Mouse (Mus musculus) neural tube, embryonic 11.5 days (tissue): ENCODE data around the gene Gm21970. TPM values are rescaled to one million over a fixed set of nuclear protein-coding genes. Genes with fewer than 3 reads are reported as not detected.
"Not testable (repeated sequence)": the region's sequence is repeated elsewhere in the genome, so short reads cannot be mapped to it uniquely, and the experiment has no call there.

Experiments
- ATAC-seq: fragments of 200-750 bp; cut with Nextera tagmentation; 2 replicates; pipeline ENCODE4 v1.8.0; 2017; ENCODE audit warnings: moderate number of reproducible peaks, mild to moderate bottlenecking, moderate TSS enrichment, moderate library complexity; ENCODE audit not compliant: insufficient read depth, low FRiP score, low TSS enrichment
- DNase-seq: peaks from one replicate; pipeline ENCODE4 v3.0.0-alpha.2; 2015; ENCODE audit warnings: low spot score
- H3K27ac ChIP-seq: fragments of 300-500 bp; sonication (generic); 2 replicates; pipeline ENCODE4 v1.5.1; 2014; ENCODE audit warnings: low read depth, mild to moderate bottlenecking, low read length
- H3K27me3 ChIP-seq: fragments of 300-500 bp; sonication (generic); 2 replicates; pipeline ENCODE4 v1.6.1; 2014; ENCODE audit warnings: mild to moderate bottlenecking, low read length, mixed read lengths; ENCODE audit not compliant: control insufficient read depth, insufficient read depth
- H3K36me3 ChIP-seq: fragments of 300-500 bp; sonication (generic); 2 replicates; pipeline ENCODE4 v1.6.1; 2014; ENCODE audit warnings: mild to moderate bottlenecking, low read length, moderate library complexity, mixed read lengths; ENCODE audit not compliant: control insufficient read depth, insufficient read depth
- H3K4me1 ChIP-seq: fragments of 300-500 bp; sonication (generic); 2 replicates; pipeline ENCODE4 v1.6.1; 2014; ENCODE audit warnings: low read length, mixed read lengths; ENCODE audit not compliant: control insufficient read depth, insufficient read depth
- H3K4me2 ChIP-seq: fragments of 300-500 bp; sonication (generic); 2 replicates; pipeline ENCODE4 v1.6.1; 2014; ENCODE audit warnings: low read depth, mild to moderate bottlenecking, moderate library complexity
- H3K4me3 ChIP-seq: fragments of 300-500 bp; sonication (generic); 2 replicates; pipeline ENCODE4 v1.5.1; 2014; ENCODE audit warnings: low read depth, low read length
- H3K9ac ChIP-seq: fragments of 300-500 bp; sonication (generic); 2 replicates; pipeline ENCODE4 v1.6.1; 2014; ENCODE audit warnings: mild to moderate bottlenecking, low read length
- H3K9me3 ChIP-seq: fragments of 300-500 bp; sonication (generic); 2 replicates; pipeline ENCODE4 v1.6.1; 2016; ENCODE audit warnings: low read length; ENCODE audit not compliant: control insufficient read depth
- WGBS: fragments of 180-500 bp; shearing (Covaris S2); extraction: QIAGEN DNeasy Blood & Tissue Kit; methylation state at CpG from one replicate; pipeline ENCODE4 v1.1.7; 2014; 5-methylcytosine and 5-hydroxymethylcytosine counted together
- polyA plus RNA-seq: library from polyadenylated mRNA; unstranded; fragments of >200 nt; fragmentation: Nextera tagmentation; extraction: Ambion mirVana; gene quantifications from 2 replicates; pipeline ENCODE4 v1.2.1, GENCODE M21; 2014

The Gm21970 gene
- polyA plus RNA-seq, 1 experiment from 2014 or later, result not detected

- Histone ChIP-seq H3K36me3 (no peaks in the 10 kb centered on the region), H3K27me3 (no peaks in the 10 kb centered on the region), H3K9me3 (no peaks in the 10 kb centered on the region), H3K27ac (no peak overlapping the region), H3K4me3 (no peak overlapping the region), H3K4me2 (no peak overlapping the region), H3K9ac (no peak overlapping the region), H3K4me1 (peaks cover 3% of the 10 kb centered on the region; the same call in 1 of the 2 replicates)
- ATAC-seq, result no peak
- 35% methylated on average over 5 of the region's 5 CpGs for WGBS
- DNase-seq, result no peak
Observed at GRCm38 (mm10) chr16:91432720-91433328, 41.3 kb downstream of the Gm21970 start.

GRCm38 (mm10) chr16:91433329-91433933 lies 41.9 kb downstream of the Gm21970 start:
- Histone ChIP-seq H3K4me2 (no peak overlapping the region), H3K27me3 (no peaks in the 10 kb centered on the region), H3K27ac (no peak overlapping the region), H3K4me3 (no peak overlapping the region), H3K36me3 (no peaks in the 10 kb centered on the region), H3K9ac (no peak overlapping the region), H3K4me1 (peaks cover 3% of the 10 kb centered on the region; the same call in 1 of the 2 replicates), H3K9me3 (no peaks in the 10 kb centered on the region)
- WGBS, result 50% methylated on average over 8 of the region's 8 CpGs
- ATAC-seq (no peak), DNase-seq (no peak)

- DNase-seq, result no peak
- Histone ChIP-seq H3K4me1 (peaks cover 3% of the 10 kb centered on the region; the same call in 1 of the 2 replicates), H3K9me3 (no peaks in the 10 kb centered on the region), H3K27me3 (no peaks in the 10 kb centered on the region), H3K27ac (no peak overlapping the region), H3K4me3 (no peak overlapping the region), H3K9ac (no peak overlapping the region), H3K36me3 (no peaks in the 10 kb centered on the region), H3K4me2 (no peak overlapping the region)
- no peak for ATAC-seq
- 92% methylated on average over 3 of the region's 3 CpGs for WGBS
Observed at GRCm38 (mm10) chr16:91434119-91434518, 42.6 kb downstream of the Gm21970 start.

- no peak overlapping the region for H3K27ac ChIP-seq
- H3K27me3 ChIP-seq, result no peaks in the 10 kb centered on the region
- no peak overlapping the region for H3K4me2 ChIP-seq
- no peak overlapping the region for H3K4me3 ChIP-seq
- WGBS, result 82% methylated on average over 3 of the region's 3 CpGs
- DNase-seq (no peak), ATAC-seq (no peak)
- H3K9ac ChIP-seq, result no peak overlapping the region
- no peaks in the 10 kb centered on the region for H3K9me3 ChIP-seq
- no peaks in the 10 kb centered on the region for H3K4me1 ChIP-seq
- no peaks in the 10 kb centered on the region for H3K36me3 ChIP-seq
Observed at GRCm38 (mm10) chr16:91438081-91438480, 46.6 kb downstream of the Gm21970 start.

GRCm38 (mm10) chr16:91438599-91438998 lies 47.1 kb downstream of the Gm21970 start:
- H3K9ac ChIP-seq, H3K4me2 ChIP-seq, H3K36me3 ChIP-seq, H3K27ac ChIP-seq, H3K27me3 ChIP-seq, ATAC-seq, H3K4me1 ChIP-seq, H3K9me3 ChIP-seq, H3K4me3 ChIP-seq, DNase-seq: not testable (repeated sequence)
- 71% methylated on average over 1 of the region's 1 CpGs for WGBS

- Histone ChIP-seq H3K27me3 (no peaks in the 10 kb centered on the region), H3K4me1 (no peaks in the 10 kb centered on the region), H3K36me3 (no peaks in the 10 kb centered on the region), H3K9me3 (no peaks in the 10 kb centered on the region), H3K9ac (no peak overlapping the region), H3K4me2 (no peak overlapping the region), H3K27ac (no peak overlapping the region), H3K4me3 (no peak overlapping the region)
- WGBS, result 77% methylated on average over 7 of the region's 7 CpGs
- ATAC-seq, result no peak
- DNase-seq, result no peak
Observed at GRCm38 (mm10) chr16:91441366-91441765, 49.8 kb downstream of the Gm21970 start.

DNA sequence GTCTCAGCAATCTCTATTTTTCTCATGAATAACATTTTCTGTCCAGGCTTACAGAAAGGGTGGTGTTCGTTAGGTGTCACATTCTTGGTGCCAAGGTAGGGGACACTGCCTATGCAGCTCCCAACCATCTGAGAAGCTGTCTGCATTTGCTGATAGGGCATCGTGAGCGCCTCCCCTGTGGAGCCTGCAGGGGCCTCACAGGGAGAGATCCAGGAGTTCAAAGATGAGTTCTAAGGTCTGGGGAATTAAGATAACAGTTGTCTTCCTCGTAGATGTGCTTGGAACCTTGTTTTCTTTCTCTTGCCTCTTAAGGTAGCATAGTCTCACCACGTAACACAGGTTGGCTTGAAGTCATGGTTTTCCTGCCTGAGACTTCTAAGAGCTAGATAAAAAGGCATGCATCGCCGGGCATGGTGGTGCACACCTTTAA lies 50.3 kb downstream of the Gm21970 start:
- H3K9ac ChIP-seq, result no peak overlapping the region
- H3K4me2 ChIP-seq, result no peak overlapping the region
- no peaks in the 10 kb centered on the region for H3K9me3 ChIP-seq
- DNase-seq, result no peak
- H3K36me3 ChIP-seq, result no peaks in the 10 kb centered on the region
- H3K4me1 ChIP-seq, result no peaks in the 10 kb centered on the region
- H3K27me3 ChIP-seq, result no peaks in the 10 kb centered on the region
- no peak overlapping the region for H3K27ac ChIP-seq
- 84% methylated on average over 7 of the region's 7 CpGs for WGBS
- no peak overlapping the region for H3K4me3 ChIP-seq
- no peak for ATAC-seq

DNA sequence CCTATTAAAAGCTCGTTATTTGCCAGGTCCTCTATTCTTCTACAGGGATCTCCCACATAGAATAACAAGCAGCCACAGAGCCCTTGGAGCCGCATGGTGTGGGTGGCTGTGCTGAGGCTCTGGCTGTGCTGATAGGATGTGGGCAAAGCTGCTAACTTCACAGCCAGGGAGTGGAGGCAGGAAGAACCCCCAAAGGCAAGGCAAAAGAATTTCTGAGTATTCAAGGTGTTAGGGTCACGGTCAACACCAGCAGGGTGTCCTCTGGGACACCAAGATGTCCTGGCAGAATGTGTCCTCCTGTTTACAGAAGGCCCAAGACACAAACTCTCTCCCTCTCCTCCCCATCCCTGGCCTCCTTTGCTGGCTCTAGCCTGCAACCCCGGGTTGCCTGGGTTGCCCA lies 50.9 kb downstream of the Gm21970 start:
- Histone ChIP-seq H3K36me3 (no peaks in the 10 kb centered on the region), H3K4me3 (no peak overlapping the region), H3K4me1 (no peaks in the 10 kb centered on the region), H3K27me3 (no peaks in the 10 kb centered on the region), H3K9me3 (no peaks in the 10 kb centered on the region), H3K9ac (no peak overlapping the region), H3K27ac (no peak overlapping the region), H3K4me2 (no peak overlapping the region)
- DNase-seq (no peak), ATAC-seq (no peak)
- WGBS, result 74% methylated on average over 4 of the region's 4 CpGs

GRCm38 (mm10) chr16:91443211-91443611 lies 51.7 kb downstream of the Gm21970 start:
- H3K4me2 ChIP-seq, result no peak overlapping the region
- ATAC-seq (no peak), DNase-seq (no peak)
- 86% methylated on average over 8 of the region's 8 CpGs for WGBS
- H3K27me3 ChIP-seq, result no peaks in the 10 kb centered on the region
- H3K9ac ChIP-seq, result no peak overlapping the region
- no peak overlapping the region for H3K27ac ChIP-seq
- no peaks in the 10 kb centered on the region for H3K36me3 ChIP-seq
- no peaks in the 10 kb centered on the region for H3K4me1 ChIP-seq
- no peaks in the 10 kb centered on the region for H3K9me3 ChIP-seq
- no peak overlapping the region for H3K4me3 ChIP-seq
